Mouse (Mus musculus) megakaryocyte, adult 5-6 weeks (primary cell): ENCODE data around the gene Slc17a1. TPM values are rescaled to one million over a fixed set of nuclear protein-coding genes. Genes with fewer than 3 reads are reported as not detected.

Experiments
- ATAC-seq: 2 replicates; pipeline ENCODE4 v1.8.0; 2016; ENCODE audit warnings: mild to moderate bottlenecking, inconsistent platforms; ENCODE audit not compliant: poor library complexity, severe bottlenecking
- total RNA-seq, 2 experiments: library from RNA; stranded (forward) in 1 of 2; stranded (reverse) in 1 of 2; fragments of 153-499, 151-499 nt in 1 of 2; fragments of 221-1000, 200-1000 nt in 1 of 2; gene quantifications; 2 replicates each; pipeline versions ENCODE4 v1.2.3 to v1.2.4; 2015 to 2017

Gene Slc17a1
- total RNA-seq, 2 experiments from 2014 or later = not detected

GRCm38 (mm10) chr13:23887026-23887725 is 19.6 kb downstream of the Slc17a1 start:
- peak; percentile 57 for ATAC-seq

- ATAC-seq = no peak
These were observed 21.6 kb downstream of the Slc17a1 start for GRCm38 (mm10) chr13:23889011-23889605.

- ATAC-seq = no peak
These were observed 25.2 kb downstream of the Slc17a1 start for GRCm38 (mm10) chr13:23892592-23893268.

GRCm38 (mm10) chr13:23893269-23893593 is 25.7 kb downstream of the Slc17a1 start:
- ATAC-seq = no peak

GRCm38 (mm10) chr13:23898242-23898641 is 30.7 kb downstream of the Slc17a1 start:
- no peak for ATAC-seq

GRCm38 (mm10) chr13:23906906-23907305 is 39.4 kb downstream of the Slc17a1 start:
- ATAC-seq = no peak

GRCm38 (mm10) chr13:23910121-23910520 is 42.6 kb downstream of the Slc17a1 start:
- ATAC-seq = no peak

- peak; percentile 74 for ATAC-seq
These were observed 43.8 kb downstream of the Slc17a1 start for GRCm38 (mm10) chr13:23911335-23911734.

- ATAC-seq = peak; percentile 33
These were observed 46.3 kb downstream of the Slc17a1 start for GRCm38 (mm10) chr13:23913791-23914306.

GRCm38 (mm10) chr13:23914376-23915167 is 47.0 kb downstream of the Slc17a1 start, which contains the start of gene Slc17a4:
TSS of gene Slc17a4 (minus strand) at chr13:23915009.
- no peak for ATAC-seq

GRCm38 (mm10) chr13:23916132-23916531 is 48.6 kb downstream of the Slc17a1 start:
- no peak for ATAC-seq

- no peak for ATAC-seq
These were observed 50.1 kb downstream of the Slc17a1 start for GRCm38 (mm10) chr13:23917674-23918073.

GRCm38 (mm10) chr13:23925792-23926191 is 58.2 kb downstream of the Slc17a1 start:
- ATAC-seq = no peak

- no peak for ATAC-seq
These were observed 61.1 kb downstream of the Slc17a1 start for GRCm38 (mm10) chr13:23928637-23929036.

- no peak for ATAC-seq
These were observed 62.9 kb downstream of the Slc17a1 start for GRCm38 (mm10) chr13:23930461-23930860.

GRCm38 (mm10) chr13:23930904-23931303 is 63.4 kb downstream of the Slc17a1 start:
- ATAC-seq = no peak

- ATAC-seq = no peak
These were observed 66.1 kb downstream of the Slc17a1 start, which contains the start of gene Hist1h2ba for GRCm38 (mm10) chr13:23933421-23934210. TSS of gene Hist1h2ba (minus strand) at chr13:23934156.

- no peak for ATAC-seq
These were observed 66.6 kb downstream of the Slc17a1 start, which contains the start of gene Hist1h2aa for GRCm38 (mm10) chr13:23934211-23934520. TSS of gene Hist1h2aa (plus strand) at chr13:23934462.

- ATAC-seq = no peak
These were observed 71.1 kb downstream of the Slc17a1 start for GRCm38 (mm10) chr13:23938699-23939098.

GRCm38 (mm10) chr13:23940291-23940690 is 72.7 kb downstream of the Slc17a1 start:
- ATAC-seq = no peak
